Mouse (Mus musculus) small intestine, adult 2 months (tissue): ENCODE results near the gene Uvrag. TPM values are rescaled to one million over a fixed set of nuclear protein-coding genes. Genes with fewer than 3 reads are reported as not detected.

Experiments used
- H3K27ac ChIP-seq: fragments of 200-500 bp; 2 replicates; pipeline ENCODE4 v1.5.1; 2012; ENCODE audit warnings: low read depth, low read length, control low read depth, inconsistent platforms; ENCODE audit not compliant: insufficient read depth
- H3K27me3 ChIP-seq: fragments of 200-500 bp; 2 replicates; pipeline ENCODE4 v1.6.1; 2012; ENCODE audit warnings: mild to moderate bottlenecking, moderate library complexity, low read length, inconsistent platforms; ENCODE audit not compliant: control insufficient read depth, insufficient read depth
- H3K36me3 ChIP-seq: fragments of 200-500 bp; 2 replicates; pipeline ENCODE4 v1.6.1; 2012; ENCODE audit warnings: mild to moderate bottlenecking, low read length, control low read depth, inconsistent platforms; ENCODE audit not compliant: control insufficient read depth, insufficient read depth
- H3K4me1 ChIP-seq: fragments of 200-500 bp; 2 replicates; pipeline ENCODE4 v1.6.1; 2012; ENCODE audit warnings: low read length, inconsistent platforms, mixed read lengths; ENCODE audit not compliant: control insufficient read depth, insufficient read depth, insufficient read length
- H3K4me3 ChIP-seq: fragments of 200-500 bp; 2 replicates; pipeline ENCODE4 v1.5.1; 2012; ENCODE audit warnings: low read depth, mild to moderate bottlenecking, control low read depth, inconsistent platforms, low read length, moderate library complexity
- CTCF ChIP-seq: fragments of 200-500 bp; IDR thresholded peaks from 2 replicates; pipeline ENCODE4 v1.5.1; 2012; ENCODE audit warnings: low read depth, mild to moderate bottlenecking, control low read depth, inconsistent platforms, low read length, moderate library complexity, mixed read lengths; ENCODE audit not compliant: insufficient replicate concordance, insufficient read length; ENCODE audit errors: extremely low read depth
- POLR2A ChIP-seq: fragments of 200-500 bp; IDR thresholded peaks from 2 replicates; pipeline ENCODE4 v1.6.1; 2012; ENCODE audit warnings: low read depth, mild to moderate bottlenecking, control low read depth, inconsistent platforms, low read length, moderate library complexity
- WGBS: fragments of 180-500 bp; shearing (Covaris S2); methylation state at CpG from one replicate; pipeline ENCODE4 v1.1.7; 2018; 5-methylcytosine and 5-hydroxymethylcytosine counted together
- polyA plus RNA-seq: library from polyadenylated mRNA; depleted of rRNA; stranded (reverse); fragments of >200 nt; gene quantifications from 2 replicates; pipeline ENCODE4 v1.2.3, GENCODE M21; 2012

The Uvrag gene
- polyA plus RNA-seq, 1 experiment, result 28.2 TPM

GRCm38 (mm10) chr7:98879176-98879575, 261.8 kb downstream of the Uvrag start:
- Histone ChIP-seq H3K4me1 (peaks cover 6% of the 10 kb centered on the region; the same call in 1 of the 2 replicates), H3K27me3 (no peaks in the 10 kb centered on the region), H3K4me3 (no peak overlapping the region), H3K36me3 (no peaks in the 10 kb centered on the region), H3K27ac (no peak overlapping the region)
- WGBS, result 72% methylated on average over 2 of the region's 2 CpGs
- TF ChIP-seq CTCF, result no peak
- TF ChIP-seq POLR2A, result no peak

DNA sequence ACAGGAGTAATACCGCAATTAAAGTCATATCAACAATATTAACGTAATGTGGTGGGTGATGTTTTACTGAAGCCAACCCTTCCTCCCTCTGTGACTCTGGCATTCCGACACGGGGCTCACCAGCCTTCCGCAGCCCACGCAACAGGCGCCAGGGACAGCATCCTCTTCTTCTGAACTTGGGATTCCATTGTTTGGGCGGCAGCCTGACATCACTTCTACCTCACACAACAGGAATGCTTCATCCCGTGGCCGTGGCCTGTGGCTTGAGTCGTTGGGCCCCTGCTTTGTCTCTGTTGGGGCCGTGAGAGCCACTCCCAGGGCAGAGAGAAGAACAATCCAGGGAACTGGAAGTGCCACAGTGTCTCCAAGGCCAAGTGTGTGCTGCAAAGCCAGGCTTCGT, 264.8 kb downstream of the Uvrag start:
- Histone ChIP-seq H3K27me3 (no peaks in the 10 kb centered on the region), H3K27ac (no peak overlapping the region), H3K4me1 (peaks cover 6% of the 10 kb centered on the region; the same call in 1 of the 2 replicates), H3K36me3 (no peaks in the 10 kb centered on the region), H3K4me3 (no peak overlapping the region)
- TF ChIP-seq POLR2A (no peak), CTCF (no peak)
- 45% methylated on average over 13 of the region's 13 CpGs for WGBS

DNA sequence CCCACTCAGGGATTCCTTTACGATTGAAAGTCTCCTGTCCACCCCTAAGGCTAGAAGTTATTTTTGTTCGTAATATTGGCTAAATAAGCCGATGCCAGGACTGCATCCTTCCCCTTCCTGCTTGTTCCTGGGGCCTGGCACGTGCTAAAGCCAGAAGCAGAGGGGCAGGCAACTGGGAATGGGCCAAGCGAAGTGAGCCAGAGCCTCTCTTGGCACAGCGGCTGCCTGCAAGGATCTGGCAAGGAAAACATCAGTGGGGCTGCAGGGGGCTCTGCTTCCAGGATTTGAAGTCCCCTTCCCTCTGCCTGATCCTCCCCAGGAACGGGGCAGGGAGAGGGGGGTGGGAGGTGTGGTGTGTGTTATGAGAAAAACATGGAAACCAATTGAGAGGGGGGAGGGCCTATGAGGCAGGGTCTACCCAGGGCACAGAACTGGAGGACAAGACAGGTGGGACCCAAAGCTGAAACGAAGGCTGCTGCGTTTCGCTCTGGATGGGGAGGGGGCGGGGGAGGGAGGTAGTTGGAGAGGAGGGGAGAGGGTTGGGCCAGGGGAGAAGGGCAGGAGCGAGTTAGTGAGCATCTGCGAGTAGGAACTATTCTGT, 265.5 kb downstream of the Uvrag start:
- 56% methylated on average over 13 of the region's 13 CpGs for WGBS
- H3K4me1 ChIP-seq, result peaks cover 6% of the 10 kb centered on the region; the same call in 1 of the 2 replicates
- no peaks in the 10 kb centered on the region for H3K36me3 ChIP-seq
- no peak overlapping the region for H3K4me3 ChIP-seq
- TF ChIP-seq CTCF (no peak), POLR2A (no peak)
- no peak overlapping the region for H3K27ac ChIP-seq
- no peaks in the 10 kb centered on the region for H3K27me3 ChIP-seq

DNA sequence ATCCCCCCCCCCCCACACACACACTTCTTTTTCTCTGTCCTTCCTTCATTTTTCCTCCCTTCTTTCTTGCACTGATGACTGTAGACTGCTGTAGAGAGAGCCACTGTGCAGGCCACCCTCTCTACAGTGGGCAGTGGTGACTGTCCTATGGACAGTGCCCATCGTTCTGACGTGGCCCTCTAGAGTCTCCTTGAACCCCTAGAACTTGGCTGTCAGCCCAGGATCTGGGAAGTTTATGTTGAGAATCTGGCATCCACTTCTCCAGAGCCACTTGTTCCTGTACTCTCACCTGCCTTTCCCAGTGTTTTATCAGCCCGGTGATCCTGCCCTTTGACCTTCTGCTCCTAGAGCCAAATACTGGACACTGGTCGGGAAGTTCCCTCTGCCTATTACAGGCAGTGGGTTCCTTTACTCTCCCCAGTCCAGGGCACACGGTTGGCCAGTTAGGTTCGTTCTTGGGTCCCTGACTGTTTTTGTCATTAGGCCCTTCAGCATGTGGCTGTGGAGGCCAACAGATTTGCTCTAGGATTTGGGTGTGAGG, 266.5 kb downstream of the Uvrag start:
- no peak for TF ChIP-seq POLR2A
- no peak for TF ChIP-seq CTCF
- no peaks in the 10 kb centered on the region for H3K27me3 ChIP-seq
- no peak overlapping the region for H3K27ac ChIP-seq
- H3K36me3 ChIP-seq, result no peaks in the 10 kb centered on the region
- H3K4me1 ChIP-seq, result peaks cover 6% of the 10 kb centered on the region; the same call in 1 of the 2 replicates
- H3K4me3 ChIP-seq, result no peak overlapping the region
- 21% methylated on average over 6 of the region's 6 CpGs for WGBS

GRCm38 (mm10) chr7:98873316-98873715, 267.6 kb downstream of the Uvrag start:
- Histone ChIP-seq H3K4me3 (no peak overlapping the region), H3K27ac (no peak overlapping the region), H3K4me1 (peaks cover 6% of the 10 kb centered on the region; the same call in 1 of the 2 replicates), H3K36me3 (no peaks in the 10 kb centered on the region), H3K27me3 (no peaks in the 10 kb centered on the region)
- WGBS, result 91% methylated on average over 12 of the region's 12 CpGs
- TF ChIP-seq CTCF, result no peak
- no peak for TF ChIP-seq POLR2A

GRCm38 (mm10) chr7:98871882-98872281, 269.1 kb downstream of the Uvrag start:
- H3K4me3 ChIP-seq, result no peak overlapping the region
- H3K27me3 ChIP-seq, result no peaks in the 10 kb centered on the region
- H3K4me1 ChIP-seq, result peaks cover 6% of the 10 kb centered on the region; the same call in 1 of the 2 replicates
- 51% methylated on average over 12 of the region's 12 CpGs for WGBS
- no peak for TF ChIP-seq CTCF
- TF ChIP-seq POLR2A, result no peak
- no peaks in the 10 kb centered on the region for H3K36me3 ChIP-seq
- H3K27ac ChIP-seq, result no peak overlapping the region

DNA sequence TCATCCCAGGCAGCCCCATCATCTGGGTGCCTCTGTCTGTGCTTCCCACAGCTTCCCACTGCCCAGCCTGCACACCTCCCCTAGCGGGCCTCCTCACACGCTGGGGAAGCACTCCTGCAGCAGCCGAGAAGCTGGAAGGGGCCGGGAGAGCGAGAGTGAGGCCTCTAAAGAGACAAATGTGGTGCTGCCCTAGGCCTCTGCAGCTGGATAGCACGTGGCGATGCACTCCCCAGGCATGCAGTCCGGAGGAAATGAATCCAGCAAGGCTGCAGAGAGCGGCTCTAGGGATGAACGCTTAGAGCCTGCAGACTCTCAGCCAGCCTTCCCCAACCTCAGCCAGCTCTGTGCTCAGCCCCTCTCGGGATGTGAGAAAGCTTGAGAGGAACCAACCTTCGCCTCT, 270.1 kb downstream of the Uvrag start:
- Histone ChIP-seq H3K27me3 (no peaks in the 10 kb centered on the region), H3K4me3 (no peak overlapping the region), H3K4me1 (peaks cover 6% of the 10 kb centered on the region; the same call in 1 of the 2 replicates), H3K36me3 (no peaks in the 10 kb centered on the region), H3K27ac (no peak overlapping the region)
- WGBS, result 49% methylated on average over 12 of the region's 12 CpGs
- TF ChIP-seq POLR2A (no peak), CTCF (no peak)
